Mouse (Mus musculus): ENCODE results near the gene Lmod1.
"Not testable (repeated sequence)": the region's sequence is repeated elsewhere in the genome, so short reads cannot be mapped to it uniquely, and the experiment has no call there.

The Lmod1 gene

GRCm38 (mm10) chr1:135363446-135363845 lies 38.8 kb downstream of the Lmod1 start:
- DNase-seq = no peak

- DNase-seq = no peak
Measured at GRCm38 (mm10) chr1:135366380-135366779, 41.8 kb downstream of the Lmod1 start.

- no peak for DNase-seq
Measured at GRCm38 (mm10) chr1:135367005-135367404, 42.4 kb downstream of the Lmod1 start.

GRCm38 (mm10) chr1:135367595-135367994 lies 43.0 kb downstream of the Lmod1 start:
- DNase-seq = no peak

GRCm38 (mm10) chr1:135368245-135368644 lies 43.6 kb downstream of the Lmod1 start:
- peak; percentile 94 for DNase-seq

GRCm38 (mm10) chr1:135368982-135369381 lies 44.4 kb downstream of the Lmod1 start:
- peak; percentile 60 for DNase-seq

- no peak for DNase-seq
Measured at GRCm38 (mm10) chr1:135369415-135369814, 44.8 kb downstream of the Lmod1 start.

- DNase-seq = peak; percentile 22
Measured at GRCm38 (mm10) chr1:135373171-135373677, 48.6 kb downstream of the Lmod1 start.

- DNase-seq = peak; percentile 49
Measured at GRCm38 (mm10) chr1:135374175-135374867, 49.7 kb downstream of the Lmod1 start.

GRCm38 (mm10) chr1:135374868-135375581 lies 50.4 kb downstream of the Lmod1 start, which contains the start of gene Shisa4:
Shisa4 (minus strand) TSS chr1:135375237.
- peak; percentile 94 for DNase-seq

GRCm38 (mm10) chr1:135378576-135378975 lies 54.0 kb downstream of the Lmod1 start:
- DNase-seq = no peak

GRCm38 (mm10) chr1:135379048-135379447 lies 54.4 kb downstream of the Lmod1 start:
- no peak for DNase-seq

- DNase-seq = no peak
Measured at GRCm38 (mm10) chr1:135380071-135380991, 55.7 kb downstream of the Lmod1 start.

GRCm38 (mm10) chr1:135381560-135381959 lies 57.0 kb downstream of the Lmod1 start:
- DNase-seq = not testable (repeated sequence)

- no peak for DNase-seq
Measured at GRCm38 (mm10) chr1:135384171-135384570, 59.6 kb downstream of the Lmod1 start.

- DNase-seq = no peak
Measured at GRCm38 (mm10) chr1:135385161-135385560, 60.6 kb downstream of the Lmod1 start.

GRCm38 (mm10) chr1:135399466-135399865 lies 74.9 kb downstream of the Lmod1 start:
- DNase-seq = no peak

GRCm38 (mm10) chr1:135401452-135402110 lies 77.0 kb downstream of the Lmod1 start:
- DNase-seq = no peak

- no peak for DNase-seq
Measured at GRCm38 (mm10) chr1:135405356-135405755, 80.7 kb downstream of the Lmod1 start.

- no peak for DNase-seq
Measured at GRCm38 (mm10) chr1:135408973-135409372, 84.4 kb downstream of the Lmod1 start.

GRCm38 (mm10) chr1:135410967-135411366 lies 86.4 kb downstream of the Lmod1 start:
- no peak for DNase-seq

- no peak for DNase-seq
Measured at GRCm38 (mm10) chr1:135412130-135412529, 87.5 kb downstream of the Lmod1 start.
